Mouse (Mus musculus): ENCODE measurements around the gene Gm20388. TPM values are rescaled to one million over a fixed set of nuclear protein-coding genes. Genes with fewer than 3 reads are reported as not detected.
"Not testable (repeated sequence)": the region's sequence is repeated elsewhere in the genome, so short reads cannot be mapped to it uniquely, and the experiment has no call there.

The Gm20388 gene
- polyA plus RNA-seq, 1 experiment from 2014 or later, result not detected

GRCm38 (mm10) chr8:123953686-123954085, 4043.0 kb downstream of the Gm20388 start:
- Histone ChIP-seq H3K27me3 (ENCODE audit: control insufficient read depth, insufficient read depth, low read length) (no peaks in the 10 kb centered on the region), H3K27ac (replicated peaks) (no peak overlapping the region), H3K36me3 (ENCODE audit: control insufficient read depth, insufficient read depth, low read length) (peaks cover 7% of the 10 kb centered on the region; the same call in 1 of the 2 replicates), H3K4me2 (replicated peaks; ENCODE audit: low read depth) (no peak overlapping the region), H3K9ac (ENCODE audit: low read length) (no peak overlapping the region), H3K4me1 (replicated peaks; ENCODE audit: control insufficient read depth, insufficient read depth) (no peaks in the 10 kb centered on the region), H3K4me3 (ENCODE audit: low read depth, low read length) (no peak overlapping the region), H3K9me3 (ENCODE audit: control insufficient read depth, low read length) (no peaks in the 10 kb centered on the region)
- DNase-seq (ENCODE audit: low spot score) (no peak), ATAC-seq (ENCODE audit: low FRiP score, low TSS enrichment) (no peak)
- WGBS, result 87% methylated on average over 8 of the region's 8 CpGs
- TF ChIP-seq CTCF (IDR thresholded peaks at IDR 0.05; ENCODE audit: low read depth) (no peak), EP300 (optimal IDR thresholded peaks at IDR 0.05) (no peak)

GRCm38 (mm10) chr8:123954246-123954645, 4043.6 kb downstream of the Gm20388 start:
- 91% methylated on average over 8 of the region's 8 CpGs for WGBS
- H3K4me1 ChIP-seq (replicated peaks; ENCODE audit: control insufficient read depth, insufficient read depth), result no peaks in the 10 kb centered on the region
- DNase-seq (ENCODE audit: low spot score) (no peak), ATAC-seq (ENCODE audit: low FRiP score, low TSS enrichment) (no peak)
- H3K9ac ChIP-seq (ENCODE audit: low read length), result no peak overlapping the region
- H3K27ac ChIP-seq (replicated peaks), result no peak overlapping the region
- H3K4me3 ChIP-seq (ENCODE audit: low read depth, low read length), result no peak overlapping the region
- no peaks in the 10 kb centered on the region for H3K27me3 ChIP-seq (ENCODE audit: control insufficient read depth, insufficient read depth, low read length)
- H3K36me3 ChIP-seq (ENCODE audit: control insufficient read depth, insufficient read depth, low read length), result peaks cover 7% of the 10 kb centered on the region; the same call in 1 of the 2 replicates
- H3K9me3 ChIP-seq (ENCODE audit: control insufficient read depth, low read length), result no peaks in the 10 kb centered on the region
- H3K4me2 ChIP-seq (replicated peaks; ENCODE audit: low read depth), result no peak overlapping the region
- TF ChIP-seq EP300 (optimal IDR thresholded peaks at IDR 0.05) (no peak), CTCF (IDR thresholded peaks at IDR 0.05; ENCODE audit: low read depth) (no peak)

GRCm38 (mm10) chr8:123958130-123958529, 4047.5 kb downstream of the Gm20388 start:
- no peaks in the 10 kb centered on the region for H3K27me3 ChIP-seq (ENCODE audit: control insufficient read depth, insufficient read depth, low read length)
- no peak overlapping the region for H3K9ac ChIP-seq (ENCODE audit: low read length)
- DNase-seq (ENCODE audit: low spot score), result no peak
- no peaks in the 10 kb centered on the region for H3K9me3 ChIP-seq (ENCODE audit: control insufficient read depth, low read length)
- no peak overlapping the region for H3K4me2 ChIP-seq (replicated peaks; ENCODE audit: low read depth)
- TF ChIP-seq EP300 (optimal IDR thresholded peaks at IDR 0.05) (no peak), CTCF (IDR thresholded peaks at IDR 0.05; ENCODE audit: low read depth) (no peak)
- no peak overlapping the region for H3K27ac ChIP-seq (replicated peaks)
- H3K4me3 ChIP-seq (ENCODE audit: low read depth, low read length), result no peak overlapping the region
- peaks cover 7% of the 10 kb centered on the region; the same call in 1 of the 2 replicates for H3K36me3 ChIP-seq (ENCODE audit: control insufficient read depth, insufficient read depth, low read length)
- no peak for ATAC-seq (ENCODE audit: low FRiP score, low TSS enrichment)
- H3K4me1 ChIP-seq (replicated peaks; ENCODE audit: control insufficient read depth, insufficient read depth), result no peaks in the 10 kb centered on the region
- WGBS, result 70% methylated on average over 17 of the region's 17 CpGs

- no peaks in the 10 kb centered on the region for H3K36me3 ChIP-seq (ENCODE audit: control insufficient read depth, insufficient read depth, low read length)
- no peak for TF ChIP-seq CTCF (IDR thresholded peaks at IDR 0.05; ENCODE audit: low read depth)
- TF ChIP-seq EP300 (optimal IDR thresholded peaks at IDR 0.05), result no peak
- no peak overlapping the region for H3K4me3 ChIP-seq (ENCODE audit: low read depth, low read length)
- no peaks in the 10 kb centered on the region for H3K4me1 ChIP-seq (replicated peaks; ENCODE audit: control insufficient read depth, insufficient read depth)
- H3K27ac ChIP-seq (replicated peaks), result no peak overlapping the region
- no peak overlapping the region for H3K4me2 ChIP-seq (replicated peaks; ENCODE audit: low read depth)
- H3K9ac ChIP-seq (ENCODE audit: low read length), result no peak overlapping the region
- ATAC-seq (ENCODE audit: low FRiP score, low TSS enrichment) (no peak), DNase-seq (ENCODE audit: low spot score) (no peak)
- no peaks in the 10 kb centered on the region for H3K27me3 ChIP-seq (ENCODE audit: control insufficient read depth, insufficient read depth, low read length)
- no peaks in the 10 kb centered on the region for H3K9me3 ChIP-seq (ENCODE audit: control insufficient read depth, low read length)
- WGBS, result 93% methylated on average over 6 of the region's 6 CpGs
These were observed 4048.8 kb downstream of the Gm20388 start for GRCm38 (mm10) chr8:123959473-123959872.

GRCm38 (mm10) chr8:123960056-123960455, 4049.4 kb downstream of the Gm20388 start:
- H3K27ac ChIP-seq (replicated peaks), result no peak overlapping the region
- ATAC-seq (ENCODE audit: low FRiP score, low TSS enrichment) (no peak), DNase-seq (ENCODE audit: low spot score) (no peak)
- TF ChIP-seq EP300 (optimal IDR thresholded peaks at IDR 0.05) (no peak), CTCF (IDR thresholded peaks at IDR 0.05; ENCODE audit: low read depth) (no peak)
- no peaks in the 10 kb centered on the region for H3K4me1 ChIP-seq (replicated peaks; ENCODE audit: control insufficient read depth, insufficient read depth)
- H3K4me2 ChIP-seq (replicated peaks; ENCODE audit: low read depth), result no peak overlapping the region
- WGBS, result 78% methylated on average over 9 of the region's 9 CpGs
- no peaks in the 10 kb centered on the region for H3K27me3 ChIP-seq (ENCODE audit: control insufficient read depth, insufficient read depth, low read length)
- H3K9ac ChIP-seq (ENCODE audit: low read length), result no peak overlapping the region
- no peak overlapping the region for H3K4me3 ChIP-seq (ENCODE audit: low read depth, low read length)
- no peaks in the 10 kb centered on the region for H3K9me3 ChIP-seq (ENCODE audit: control insufficient read depth, low read length)
- H3K36me3 ChIP-seq (ENCODE audit: control insufficient read depth, insufficient read depth, low read length), result no peaks in the 10 kb centered on the region

GRCm38 (mm10) chr8:123960556-123960955, 4049.9 kb downstream of the Gm20388 start:
- H3K27ac ChIP-seq (replicated peaks); H3K4me2 ChIP-seq (replicated peaks; ENCODE audit: low read depth); DNase-seq (ENCODE audit: low spot score); H3K4me3 ChIP-seq (ENCODE audit: low read depth, low read length); H3K27me3 ChIP-seq (ENCODE audit: control insufficient read depth, insufficient read depth, low read length); ATAC-seq (ENCODE audit: low FRiP score, low TSS enrichment); H3K9me3 ChIP-seq (ENCODE audit: control insufficient read depth, low read length); H3K9ac ChIP-seq (ENCODE audit: low read length); H3K4me1 ChIP-seq (replicated peaks; ENCODE audit: control insufficient read depth, insufficient read depth); H3K36me3 ChIP-seq (ENCODE audit: control insufficient read depth, insufficient read depth, low read length): not testable (repeated sequence)
- 41% methylated on average over 5 of the region's 5 CpGs for WGBS
